Mouse (Mus musculus) spleen, embryonic (tissue): ENCODE data around the gene Rtn2.

ENCODE experiments used
- CTCF ChIA-PET: fragments of 350-600 bp; sonication (Branson Sonifier 250); formaldehyde crosslinking; loops from one replicate; lab custom pipeline; 2022; lab: Charles Lee

The Rtn2 gene

DNA sequence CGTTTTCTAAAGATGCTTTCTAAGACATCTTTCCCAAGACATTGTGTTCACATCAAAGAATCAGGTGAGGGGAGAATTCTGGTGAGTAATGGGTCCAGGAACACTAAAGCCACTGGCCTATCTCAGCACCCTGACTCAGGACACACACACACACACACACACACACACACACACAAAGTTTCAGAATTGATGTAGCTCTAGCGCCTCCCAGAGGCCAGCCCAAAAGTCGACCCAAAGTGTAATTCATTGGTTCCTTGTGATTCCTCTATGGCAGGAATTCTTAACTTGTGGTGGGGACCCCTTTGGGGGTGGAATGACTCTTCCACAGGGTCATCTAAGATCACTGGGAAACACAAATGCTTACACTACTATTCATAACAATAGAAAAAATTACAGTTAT, 16.8 kb downstream of the Rtn2 start:
- CTCF ChIA-PET = interaction anchor here (1.6 to 2.4 kb wide), 2 partner anchors 43 to 46 kb away, joined by 5 to 12 read pairs; partner anchors contain the start of gene Ercc1

- CTCF ChIA-PET = interaction anchor here (0.5 to 2.4 kb wide), 6 partner anchors 30 to 549 kb away, joined by 3 to 12 read pairs (median 4); no protein-coding TSS in a partner anchor
Observed at GRCm38 (mm10) chr7:19300501-19301421, 18.3 kb downstream of the Rtn2 start.

DNA sequence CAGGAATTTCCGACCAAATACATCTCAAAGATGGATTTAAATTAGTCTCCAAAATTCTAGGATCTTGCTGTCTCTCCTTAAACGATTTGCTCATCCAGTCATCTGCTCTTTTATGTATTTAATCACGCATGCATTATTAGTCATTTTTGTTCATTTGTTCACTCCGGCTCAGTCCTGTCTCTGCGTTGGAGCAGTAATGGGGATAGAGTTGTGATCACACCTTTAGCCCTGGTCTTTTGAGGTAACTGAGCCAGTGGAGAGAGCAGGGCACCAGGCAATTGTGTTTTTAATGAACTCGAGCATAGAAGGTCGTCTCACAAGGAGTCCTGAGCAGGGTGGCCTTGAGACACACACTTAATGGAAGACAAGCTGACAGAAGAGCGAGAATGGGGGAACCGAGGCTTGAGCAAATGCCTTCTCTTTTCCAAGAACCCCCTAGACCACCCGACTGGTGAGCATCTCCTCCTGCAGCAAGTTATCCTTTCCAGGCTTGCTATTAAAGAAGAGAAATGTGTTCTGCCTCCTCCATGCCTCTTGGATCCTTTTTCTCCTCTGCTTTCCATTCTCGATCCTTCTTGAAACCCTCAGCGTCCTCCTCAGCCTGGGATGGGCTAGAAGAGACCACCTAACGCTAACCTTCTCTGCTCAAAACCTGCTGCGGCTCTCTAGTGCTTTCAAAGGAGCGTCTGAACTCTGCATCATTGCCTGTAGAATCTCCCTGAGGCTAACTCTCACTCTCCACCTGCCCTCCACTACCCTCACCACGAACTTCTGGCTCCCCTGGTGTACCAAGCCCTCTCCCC, 19.2 kb downstream of the Rtn2 start:
- CTCF ChIA-PET = interaction anchor here (0.5 to 2.6 kb wide), 8 partner anchors 31 to 548 kb away, joined by 3 to 12 read pairs (median 4); no protein-coding TSS in a partner anchor

- CTCF ChIA-PET = interaction anchor here (0.6 to 2.6 kb wide), 3 partner anchors 8 to 40 kb away, joined by 3 to 12 read pairs (median 4); no protein-coding TSS in a partner anchor
Observed at GRCm38 (mm10) chr7:19302264-19303045, 20.0 kb downstream of the Rtn2 start.

- CTCF ChIA-PET = interaction anchor here (0.6 to 2.6 kb wide), 3 partner anchors 9 to 40 kb away, joined by 3 to 12 read pairs (median 4); no protein-coding TSS in a partner anchor
Observed at GRCm38 (mm10) chr7:19303046-19303305, 20.6 kb downstream of the Rtn2 start.

GRCm38 (mm10) chr7:19303770-19304169, 21.3 kb downstream of the Rtn2 start:
- CTCF ChIA-PET = interaction anchor here (0.5 to 2.6 kb wide), 2 partner anchors 39 to 445 kb away, joined by 3 to 12 read pairs; no protein-coding TSS in a partner anchor

DNA sequence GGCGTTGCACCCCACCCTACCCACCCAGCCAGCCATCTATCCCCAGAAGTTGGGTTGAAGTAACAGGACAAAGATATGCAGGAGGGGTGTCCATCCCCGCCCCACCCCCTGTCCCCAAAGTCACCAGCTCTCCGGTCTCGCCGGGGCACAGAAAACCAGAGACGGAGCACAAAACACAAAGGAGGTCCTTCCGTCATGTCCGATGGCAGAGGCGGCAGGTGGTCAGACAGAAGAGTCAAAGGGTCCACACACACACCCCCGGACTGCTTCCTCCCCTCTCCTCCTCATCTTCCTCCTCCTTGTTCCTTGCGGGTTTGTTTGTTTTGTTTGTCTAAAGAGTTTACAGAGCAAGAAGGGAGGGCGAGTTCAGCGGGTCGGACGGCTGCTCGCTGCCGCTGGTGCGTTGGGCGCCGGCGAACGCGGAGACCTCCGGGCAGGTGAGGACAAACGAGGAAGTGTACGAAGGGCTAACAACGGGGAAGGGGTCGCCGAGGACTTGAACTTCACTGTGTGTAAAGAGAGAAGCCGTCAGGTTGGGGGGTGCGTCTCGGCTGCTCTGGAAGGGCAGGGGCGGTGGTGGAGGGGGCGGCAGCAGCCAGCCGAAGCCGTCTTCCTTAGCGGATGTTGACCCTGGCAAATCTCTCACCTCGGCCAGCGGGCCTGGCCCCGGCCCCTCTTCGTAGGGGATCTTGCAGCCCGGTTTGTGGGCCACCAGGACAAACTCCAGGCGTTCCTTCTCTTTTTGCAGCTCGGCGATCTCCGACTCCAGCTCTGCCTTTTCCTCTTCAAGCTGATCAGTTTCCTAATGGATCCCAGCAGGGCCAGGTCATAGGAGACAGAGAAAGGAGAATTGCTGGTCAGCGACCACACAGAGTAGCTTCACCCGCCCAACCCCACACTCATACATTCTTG, 22.3 kb downstream of the Rtn2 start:
- CTCF ChIA-PET = no interaction called here

GRCm38 (mm10) chr7:19305413-19305735, 22.9 kb downstream of the Rtn2 start:
- CTCF ChIA-PET = no interaction called here

DNA sequence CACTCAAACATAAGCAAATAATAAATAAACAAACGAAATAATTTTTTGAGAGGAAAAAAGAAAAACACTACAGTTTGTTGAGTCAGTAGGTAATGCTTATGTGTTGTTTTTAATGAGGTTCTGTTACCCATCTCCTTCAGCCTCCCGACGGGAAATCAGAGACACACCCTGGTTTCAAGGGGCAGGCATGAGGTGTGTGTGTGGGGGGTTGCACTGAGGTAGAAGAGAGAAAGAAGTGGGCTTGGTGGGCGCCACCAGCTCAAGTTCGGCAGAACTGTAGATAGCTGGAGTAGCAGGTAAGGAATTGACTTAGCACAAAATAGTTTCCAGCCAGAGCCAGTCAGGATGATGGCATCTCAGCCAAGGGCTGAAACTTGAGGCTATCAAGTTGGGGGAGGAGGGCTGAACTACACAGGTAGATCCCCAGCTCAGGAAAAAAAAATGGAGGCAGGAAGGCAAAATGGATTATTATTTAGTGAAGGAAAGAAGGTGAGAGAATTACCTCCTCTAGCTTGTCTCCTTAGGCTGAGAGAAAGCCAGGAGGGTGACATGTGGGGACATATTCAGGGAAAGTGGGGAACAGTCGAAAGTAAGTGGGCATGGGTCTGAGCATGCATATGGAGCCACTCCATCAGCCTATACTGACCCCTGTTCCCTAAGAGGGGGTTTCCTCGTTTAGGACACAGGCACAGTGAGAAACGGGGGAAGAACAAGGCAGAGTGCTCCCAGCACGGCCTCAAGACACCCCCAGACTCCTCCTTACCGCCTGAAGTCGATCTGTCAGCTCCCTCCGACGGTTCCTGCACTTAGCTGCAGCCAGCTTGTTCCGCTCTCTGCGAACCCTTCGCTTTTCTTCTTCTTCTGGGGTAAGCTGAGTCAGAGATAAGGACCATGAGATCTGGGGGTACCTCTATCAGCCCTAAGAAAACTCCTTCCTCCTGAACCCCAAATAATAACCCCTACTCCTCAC, 23.7 kb downstream of the Rtn2 start:
- CTCF ChIA-PET = interaction anchor here (0.5 kb wide), 1 partner anchor 147 kb away, joined by 3 read pairs; no protein-coding TSS in a partner anchor

DNA sequence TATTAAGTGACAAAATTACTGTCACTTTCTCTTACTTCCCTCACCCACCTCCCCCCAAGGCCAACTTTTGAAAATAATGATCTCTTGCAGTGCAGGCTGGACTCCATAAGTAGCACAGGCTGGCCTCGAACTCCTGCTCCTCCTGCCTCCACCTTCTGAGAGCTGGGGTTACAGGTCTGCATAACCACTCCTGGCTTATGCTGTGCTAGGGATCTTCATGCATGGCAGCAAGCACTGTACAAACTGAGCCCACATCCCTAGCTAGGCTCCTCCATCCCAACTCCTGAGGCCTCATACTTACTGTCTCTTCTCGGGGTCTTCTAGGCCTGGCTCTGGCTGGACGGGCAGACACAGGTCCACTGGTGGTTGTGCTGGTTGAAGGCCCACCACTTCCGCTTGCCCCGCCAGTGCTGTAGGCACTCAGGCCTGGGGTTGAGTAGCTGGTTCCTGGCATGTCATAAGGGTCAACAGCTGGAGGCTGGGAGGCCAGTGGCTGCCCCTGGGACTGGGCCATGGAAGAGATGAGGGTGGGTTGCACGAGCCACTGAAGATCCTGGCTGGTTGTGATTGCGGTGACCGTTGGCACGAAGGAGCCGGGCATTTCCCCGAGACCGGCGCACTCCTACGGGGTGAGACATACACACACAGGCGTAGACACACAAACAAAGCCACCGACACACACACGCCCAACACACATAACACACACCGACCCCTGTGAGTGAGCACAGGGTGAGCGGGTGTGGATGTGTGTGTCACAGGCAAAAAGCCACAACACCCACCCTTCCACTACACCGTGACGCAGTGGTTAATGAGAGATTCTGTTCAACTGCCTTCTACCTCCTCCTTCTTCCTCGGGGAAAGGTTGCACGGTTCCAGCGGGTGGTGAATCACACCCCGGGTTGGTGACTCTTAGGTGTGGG, 24.7 kb downstream of the Rtn2 start:
- CTCF ChIA-PET = interaction anchor here (0.5 to 0.6 kb wide), 2 partner anchors 8 to 148 kb away, joined by 3 read pairs; no protein-coding TSS in a partner anchor

- CTCF ChIA-PET = interaction anchor here (0.6 kb wide), 2 partner anchors 8 to 71 kb away, joined by 3 to 5 read pairs; no protein-coding TSS in a partner anchor
Observed at GRCm38 (mm10) chr7:19307739-19308453, 25.5 kb downstream of the Rtn2 start.

DNA sequence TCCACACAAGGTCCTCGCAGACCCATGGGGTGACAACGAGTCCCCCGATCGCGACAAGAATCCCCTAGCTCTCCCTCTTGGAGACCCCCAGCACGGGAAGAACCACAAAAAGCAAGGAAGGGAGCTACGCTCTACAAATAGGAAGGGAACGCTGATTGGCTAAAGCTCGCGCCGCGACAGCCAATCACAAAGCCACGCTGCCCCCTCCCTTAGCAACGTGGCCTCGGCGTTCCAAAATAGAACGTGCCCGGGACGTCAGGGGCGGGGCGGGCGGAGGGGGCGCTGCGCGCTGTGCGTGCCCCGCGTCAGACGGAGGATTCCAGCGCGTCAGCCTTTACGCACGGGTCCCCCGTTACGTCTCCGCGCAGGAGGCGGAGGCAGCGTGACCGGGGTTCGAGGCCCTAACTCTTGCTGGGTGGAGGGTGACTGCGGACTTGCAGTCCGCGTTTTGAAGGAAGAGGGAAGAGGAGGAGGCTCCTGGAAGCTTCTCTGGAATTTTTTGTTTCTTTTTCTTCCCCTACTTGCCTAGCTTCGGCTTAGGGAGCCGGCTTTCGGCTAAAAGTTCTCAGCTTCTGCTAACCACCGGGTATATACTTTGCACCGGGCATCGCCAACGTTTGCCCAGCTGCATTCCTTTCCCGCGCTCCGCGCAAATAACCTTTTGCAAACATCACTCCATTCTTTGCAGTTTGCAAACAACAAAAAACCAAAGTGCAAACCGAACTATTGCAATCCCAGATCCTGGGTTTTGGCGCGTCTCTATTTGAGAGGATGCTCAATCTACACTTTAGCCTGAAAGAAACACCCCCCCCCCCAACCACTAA, 26.2 kb downstream of the Rtn2 start:
- CTCF ChIA-PET = interaction anchor here (0.5 to 1.1 kb wide), 5 partner anchors 24 to 132 kb away, joined by 3 to 9 read pairs (median 4); no protein-coding TSS in a partner anchor

DNA sequence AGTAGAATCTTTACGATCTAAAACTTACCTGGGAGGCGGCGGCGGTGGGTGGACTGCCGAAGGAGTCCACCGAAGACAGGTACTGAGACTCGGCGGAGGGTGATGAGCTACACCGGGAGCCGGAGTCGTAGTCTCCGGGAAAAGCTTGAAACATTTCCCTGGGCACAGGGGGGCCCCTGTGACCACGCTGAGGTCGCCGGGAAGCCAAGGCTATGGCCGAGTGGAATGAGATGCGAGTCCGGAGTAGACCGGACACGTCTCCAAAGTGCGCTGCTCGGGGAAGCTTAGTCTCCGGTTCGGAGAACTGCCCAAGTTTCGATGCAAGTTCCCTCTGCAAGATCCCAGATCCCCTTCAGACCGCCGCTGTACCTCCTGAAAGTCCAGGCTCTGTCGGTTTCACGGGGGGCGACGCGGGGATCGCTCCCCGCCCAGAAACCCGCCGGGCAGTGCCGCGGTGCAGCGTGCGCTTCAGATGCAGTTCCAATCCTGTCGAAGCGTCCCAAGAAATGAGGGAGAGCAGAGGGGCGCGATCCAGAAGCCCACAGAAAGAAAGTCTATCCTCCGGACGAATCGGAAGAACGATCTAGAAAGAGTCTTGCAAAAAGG, 27.0 kb downstream of the Rtn2 start:
- CTCF ChIA-PET = interaction anchor here (0.5 to 1.1 kb wide), 4 partner anchors 9 to 132 kb away, joined by 3 to 9 read pairs (median 4); no protein-coding TSS in a partner anchor

DNA sequence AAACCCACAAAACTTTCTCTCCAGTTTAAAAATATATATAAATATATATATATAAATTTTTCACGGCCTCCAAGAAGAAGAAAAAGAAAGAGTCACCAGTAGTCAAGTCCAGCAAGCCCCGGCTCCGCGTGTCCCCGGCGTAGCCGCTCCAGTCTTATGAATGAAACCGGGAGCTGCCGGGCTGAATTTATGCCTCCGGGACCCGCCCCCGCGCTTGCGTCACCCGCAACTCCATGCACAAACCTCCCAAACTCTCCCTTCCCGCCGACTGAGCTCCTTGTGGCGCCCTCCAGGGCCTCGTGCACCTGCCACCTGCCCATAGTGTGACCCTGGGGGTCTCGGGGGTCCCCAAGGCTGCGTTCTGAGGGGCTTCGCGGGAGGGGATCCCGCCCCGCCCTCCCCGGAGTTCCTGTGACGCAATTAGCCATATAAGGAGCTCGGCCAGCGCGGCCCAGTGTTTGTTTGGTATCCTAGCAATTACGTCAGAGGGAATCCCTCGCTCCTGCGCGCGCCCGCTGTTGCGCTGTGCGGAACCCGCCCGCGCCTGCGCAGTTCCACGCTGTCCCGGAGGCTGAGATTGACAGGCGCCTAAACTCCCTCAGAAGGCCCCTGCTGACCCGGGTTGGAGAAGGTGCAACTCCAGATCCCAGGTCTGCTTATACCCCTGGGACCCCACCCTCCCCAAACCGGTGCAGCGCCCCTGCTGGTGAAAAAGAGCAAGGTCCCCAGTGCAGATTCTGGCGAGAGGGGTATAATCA, 27.6 kb downstream of the Rtn2 start, which contains the start of gene Fosb:
TSS of gene Fosb (minus strand) at position 168 of the 758 bp plus-strand sequence.
- CTCF ChIA-PET = interaction anchor here (0.5 to 1.1 kb wide), 2 partner anchors 9 to 54 kb away, joined by 3 read pairs; no protein-coding TSS in a partner anchor
